10 mouse cellular contexts compared by ENCODE assay signal in genomic region chr6:86996629-86997307, GRCm38 (mm10). TPM values are rescaled to one million over a fixed set of nuclear protein-coding genes. Genes with fewer than 3 reads are reported as not detected.
DNase-seq lines count a peak whose midpoint lies in the region; ATAC-seq lines count a peak whose summit lies in the region.
"Had no signal": no experiment of that assay in that cellular context is flagged by ENCODE, and none has a peak within 500 bp of the region (broad histone marks: within the 10 kb centered on the region; RNA-seq: fewer than 3 reads in every experiment).

No protein-coding gene starts in this region.

- peak overlapping the region; percentile 51 for H3K27ac ChIP-seq in heart, embryonic 16.5 days (ENCODE audit: low read length)
- H3K27ac ChIP-seq: limb, embryonic 12.5 days; stomach, embryonic 15.5 days had no signal

- H3K4me2 ChIP-seq in heart, embryonic 16.5 days (ENCODE audit: low read depth, low read length): no peak overlapping the region
- H3K4me2 ChIP-seq: limb, embryonic 12.5 days; stomach, embryonic 15.5 days had no signal

- H3K4me3 ChIP-seq in heart, embryonic 16.5 days (ENCODE audit: low read length): no peak overlapping the region
- H3K4me3 ChIP-seq: limb, embryonic 12.5 days; stomach, embryonic 15.5 days had no signal

- H3K9me3 ChIP-seq in heart, embryonic 16.5 days (replicated peaks; ENCODE audit: control insufficient read depth, low read length): no peaks in the 10 kb centered on the region
- H3K9me3 ChIP-seq: limb, embryonic 12.5 days; stomach, embryonic 15.5 days had no signal

- H3K9ac ChIP-seq in heart, embryonic 16.5 days (ENCODE audit: low read length): no peak overlapping the region
- H3K9ac ChIP-seq: limb, embryonic 12.5 days; stomach, embryonic 15.5 days had no signal

- ATAC-seq in heart, embryonic 16.5 days (replicated peaks; ENCODE audit: extremely low read depth, insufficient read depth, low FRiP score): 0 out of 2 replicates have a peak, but pooled peaks have one; percentile 46

- peaks cover 28% of the 10 kb centered on the region for H3K4me1 ChIP-seq in heart, embryonic 16.5 days (ENCODE audit: control insufficient read depth, insufficient read depth, low read length)
- H3K4me1 ChIP-seq: limb, embryonic 12.5 days; stomach, embryonic 15.5 days had no signal

- peak; percentile 24 for DNase-seq in gastrocnemius, postnatal 10 days
- no peak for DNase-seq in gastrocnemius, adult 18-20 months (ENCODE audit: low spot score)
- DNase-seq in lung, postnatal 14 days: peak; percentile 18
- no peak for DNase-seq in lung, adult 18-20 months
- peak; percentile 46 to 65 for DNase-seq in right cerebral cortex, adult 2 months (ENCODE audit: low spot score in 2 of 2)
- no peak for DNase-seq in adrenal gland, postnatal 14 days
- no peak for DNase-seq in urinary bladder, postnatal 36 days (ENCODE audit: low spot score in 2 of 2)

- H3K27me3 ChIP-seq in heart, embryonic 16.5 days (ENCODE audit: control insufficient read depth, insufficient read depth, low read length): no peaks in the 10 kb centered on the region
- H3K27me3 ChIP-seq: limb, embryonic 12.5 days; stomach, embryonic 15.5 days had no signal

- 66% methylated on average over 5 of the region's 5 CpGs for WGBS in heart, embryonic 16.5 days

- H3K36me3 ChIP-seq in heart, embryonic 16.5 days (ENCODE audit: control insufficient read depth, insufficient read depth): peaks cover 14% of the 10 kb centered on the region; the same call in 1 of the 2 replicates

RNA-seq across cellular contexts. Expression of gene Nfu1, which starts 12.3 kb away (rescaled TPM):
- total RNA-seq in gastrocnemius, postnatal 10 days (2021): 10 to 100 TPM; 63.1 to 66.8 TPM
- total RNA-seq in gastrocnemius, adult 18-20 months (2021): 10 to 100 TPM; 63.3 to 69.0 TPM
- 97.3 and 98.5 TPM in 2 replicates for polyA plus RNA-seq in heart, embryonic 16.5 days (2015; fragmentation: Nextera tagmentation; extraction: Ambion mirVana)
- total RNA-seq in adrenal gland, postnatal 14 days (2021): 92.4 and 97.3 TPM in 2 replicates

RNA-seq across cellular contexts. Expression of gene Gfpt1, which starts 45.9 kb away (rescaled TPM):
- 10 to 100 TPM; 36.1 to 44.4 TPM for total RNA-seq in gastrocnemius, postnatal 10 days (2021)
- 10 to 100 TPM; 32.3 to 32.7 TPM for total RNA-seq in gastrocnemius, adult 18-20 months (2021)
- polyA plus RNA-seq in heart, embryonic 16.5 days (2015; fragmentation: Nextera tagmentation; extraction: Ambion mirVana): 8.3 and 10.2 TPM in 2 replicates
- 36.9 and 42.1 TPM in 2 replicates for total RNA-seq in adrenal gland, postnatal 14 days (2021)

Comparison
In these comparisons a context has a peak if more than half of its experiments do, and no peak if none do; other contexts are left out.
1. DNase-seq: peak in gastrocnemius, postnatal 10 days (single experiment), lung, postnatal 14 days (single experiment) and right cerebral cortex, adult 2 months (2 of 2); none in gastrocnemius, adult 18-20 months (single experiment), lung, adult 18-20 months (0 of 2), adrenal gland, postnatal 14 days (single experiment) and urinary bladder, postnatal 36 days (0 of 2).